Mouse (Mus musculus): Measurements from ENCODE around the gene Ctbp2. TPM values are rescaled to one million over a fixed set of nuclear protein-coding genes. Genes with fewer than 3 reads are reported as not detected.
"Not testable (repeated sequence)": the region's sequence is repeated elsewhere in the genome, so short reads cannot be mapped to it uniquely, and the experiment has no call there.

Ctbp2 gene
- polyA plus RNA-seq, 1 experiment from 2014 or later: 72.6 TPM

GRCm38 (mm10) chr7:133112351-133112831 is 11.8 kb downstream of the Ctbp2 start:
- 0 out of 2 replicates have a peak, but pooled peaks have one; percentile 34 for ATAC-seq (ENCODE audit: low FRiP score)
- Histone ChIP-seq H3K4me1 (replicated peaks; ENCODE audit: control insufficient read depth, insufficient read depth, low read length) (peaks cover 45% of the 10 kb centered on the region), H3K4me2 (replicated peaks) (no peak overlapping the region), H3K9me3 (ENCODE audit: control insufficient read depth, low read length) (no peaks in the 10 kb centered on the region), H3K27ac (no peak overlapping the region), H3K9ac (peak overlapping the region; percentile 10; the same call in 1 of the 2 replicates), H3K36me3 (replicated peaks; ENCODE audit: control insufficient read depth, insufficient read depth) (no peaks in the 10 kb centered on the region), H3K27me3 (ENCODE audit: control insufficient read depth, insufficient read depth, low read length) (no peaks in the 10 kb centered on the region), H3K4me3 (replicated peaks; ENCODE audit: low read length) (no peak overlapping the region)
- 10% methylated on average over 6 of the region's 6 CpGs for WGBS
- no peak for DNase-seq (ENCODE audit: low spot score)

- H3K27me3 ChIP-seq (ENCODE audit: control insufficient read depth, insufficient read depth, low read length): no peaks in the 10 kb centered on the region
- H3K9ac ChIP-seq: no peak overlapping the region
- H3K9me3 ChIP-seq (ENCODE audit: control insufficient read depth, low read length): no peaks in the 10 kb centered on the region
- no peak for DNase-seq (ENCODE audit: low spot score)
- ATAC-seq (ENCODE audit: low FRiP score): no peak
- H3K27ac ChIP-seq: no peak overlapping the region
- WGBS: 97% methylated on average over 4 of the region's 4 CpGs
- no peak overlapping the region for H3K4me2 ChIP-seq (replicated peaks)
- no peak overlapping the region for H3K4me3 ChIP-seq (replicated peaks; ENCODE audit: low read length)
- H3K36me3 ChIP-seq (replicated peaks; ENCODE audit: control insufficient read depth, insufficient read depth): no peaks in the 10 kb centered on the region
- peaks cover 19% of the 10 kb centered on the region for H3K4me1 ChIP-seq (replicated peaks; ENCODE audit: control insufficient read depth, insufficient read depth, low read length)
These were observed 14.7 kb downstream of the Ctbp2 start for GRCm38 (mm10) chr7:133109442-133109841.

DNA sequence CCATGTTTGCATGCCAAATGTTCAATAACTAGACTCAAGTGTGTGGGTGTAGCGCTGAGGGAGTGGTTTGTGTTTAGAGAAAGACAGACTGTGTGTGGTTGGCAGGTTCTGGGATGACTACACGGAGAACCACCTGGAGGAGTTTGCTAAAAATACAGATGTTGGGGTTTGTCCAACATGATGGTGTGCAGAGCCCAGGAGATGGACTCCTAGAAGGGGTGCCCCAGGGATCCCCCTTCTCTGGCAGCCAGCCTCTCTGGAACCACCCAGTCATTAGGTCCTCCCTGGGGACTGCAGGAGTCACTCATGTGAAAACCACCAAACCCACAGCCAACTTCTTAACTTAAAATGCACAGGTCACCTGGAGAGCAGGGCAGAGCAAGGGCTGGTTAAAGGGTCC is 15.5 kb downstream of the Ctbp2 start:
- Histone ChIP-seq H3K27ac (no peak overlapping the region), H3K36me3 (replicated peaks; ENCODE audit: control insufficient read depth, insufficient read depth) (no peaks in the 10 kb centered on the region), H3K4me1 (replicated peaks; ENCODE audit: control insufficient read depth, insufficient read depth, low read length) (peaks cover 19% of the 10 kb centered on the region), H3K4me2 (replicated peaks) (no peak overlapping the region), H3K27me3 (ENCODE audit: control insufficient read depth, insufficient read depth, low read length) (no peaks in the 10 kb centered on the region), H3K9me3 (ENCODE audit: control insufficient read depth, low read length) (no peaks in the 10 kb centered on the region), H3K4me3 (replicated peaks; ENCODE audit: low read length) (no peak overlapping the region), H3K9ac (no peak overlapping the region)
- DNase-seq (ENCODE audit: low spot score) (no peak), ATAC-seq (ENCODE audit: low FRiP score) (no peak)
- WGBS: 98% methylated on average over 2 of the region's 2 CpGs

GRCm38 (mm10) chr7:133102578-133102977 is 21.6 kb downstream of the Ctbp2 start:
- H3K4me1 ChIP-seq (replicated peaks; ENCODE audit: control insufficient read depth, insufficient read depth, low read length): peaks cover 28% of the 10 kb centered on the region
- no peak overlapping the region for H3K4me2 ChIP-seq (replicated peaks)
- no peak overlapping the region for H3K9ac ChIP-seq
- ATAC-seq (ENCODE audit: low FRiP score) (no peak), DNase-seq (ENCODE audit: low spot score) (no peak)
- H3K4me3 ChIP-seq (replicated peaks; ENCODE audit: low read length): no peak overlapping the region
- WGBS: 47% methylated on average over 3 of the region's 3 CpGs
- no peaks in the 10 kb centered on the region for H3K27me3 ChIP-seq (ENCODE audit: control insufficient read depth, insufficient read depth, low read length)
- H3K27ac ChIP-seq: no peak overlapping the region
- H3K9me3 ChIP-seq (ENCODE audit: control insufficient read depth, low read length): no peaks in the 10 kb centered on the region
- no peaks in the 10 kb centered on the region for H3K36me3 ChIP-seq (replicated peaks; ENCODE audit: control insufficient read depth, insufficient read depth)

- ATAC-seq (ENCODE audit: low FRiP score): no peak
- peaks cover 31% of the 10 kb centered on the region for H3K4me1 ChIP-seq (replicated peaks; ENCODE audit: control insufficient read depth, insufficient read depth, low read length)
- no peaks in the 10 kb centered on the region for H3K27me3 ChIP-seq (ENCODE audit: control insufficient read depth, insufficient read depth, low read length)
- no peak overlapping the region for H3K27ac ChIP-seq
- no peaks in the 10 kb centered on the region for H3K9me3 ChIP-seq (ENCODE audit: control insufficient read depth, low read length)
- no peak for DNase-seq (ENCODE audit: low spot score)
- H3K9ac ChIP-seq: no peak overlapping the region
- H3K4me2 ChIP-seq (replicated peaks): no peak overlapping the region
- H3K4me3 ChIP-seq (replicated peaks; ENCODE audit: low read length): no peak overlapping the region
- H3K36me3 ChIP-seq (replicated peaks; ENCODE audit: control insufficient read depth, insufficient read depth): no peaks in the 10 kb centered on the region
- WGBS: 76% methylated on average over 6 of the region's 6 CpGs
These were observed 23.1 kb downstream of the Ctbp2 start for GRCm38 (mm10) chr7:133101070-133101469.

DNA sequence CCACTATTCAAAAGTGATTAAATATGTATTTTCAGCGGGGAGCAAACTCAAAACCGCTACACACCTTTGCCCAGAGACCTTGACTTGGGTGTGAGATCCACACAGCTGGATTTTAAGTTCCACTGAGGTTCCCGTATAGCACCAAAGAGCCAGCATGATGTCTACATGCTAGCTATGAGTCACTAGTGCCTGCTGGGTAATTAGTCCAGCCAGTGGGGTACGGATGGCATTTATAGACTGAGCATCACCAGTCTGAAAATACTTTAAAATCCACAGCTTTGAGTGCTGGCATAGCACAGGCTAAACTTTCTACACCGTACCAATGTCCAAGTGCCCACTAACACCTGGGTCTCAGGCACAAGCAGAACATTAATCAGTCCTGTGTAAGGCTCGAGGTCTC is 24.0 kb downstream of the Ctbp2 start:
- 58% methylated on average over 6 of the region's 6 CpGs for WGBS
- Histone ChIP-seq H3K4me1 (replicated peaks; ENCODE audit: control insufficient read depth, insufficient read depth, low read length) (peaks cover 29% of the 10 kb centered on the region), H3K27me3 (ENCODE audit: control insufficient read depth, insufficient read depth, low read length) (no peaks in the 10 kb centered on the region), H3K36me3 (replicated peaks; ENCODE audit: control insufficient read depth, insufficient read depth) (no peaks in the 10 kb centered on the region), H3K9me3 (ENCODE audit: control insufficient read depth, low read length) (no peaks in the 10 kb centered on the region), H3K4me2 (replicated peaks) (no peak overlapping the region), H3K9ac (no peak overlapping the region), H3K4me3 (replicated peaks; ENCODE audit: low read length) (no peak overlapping the region), H3K27ac (no peak overlapping the region)
- DNase-seq (ENCODE audit: low spot score): no peak
- ATAC-seq (ENCODE audit: low FRiP score): no peak

DNA sequence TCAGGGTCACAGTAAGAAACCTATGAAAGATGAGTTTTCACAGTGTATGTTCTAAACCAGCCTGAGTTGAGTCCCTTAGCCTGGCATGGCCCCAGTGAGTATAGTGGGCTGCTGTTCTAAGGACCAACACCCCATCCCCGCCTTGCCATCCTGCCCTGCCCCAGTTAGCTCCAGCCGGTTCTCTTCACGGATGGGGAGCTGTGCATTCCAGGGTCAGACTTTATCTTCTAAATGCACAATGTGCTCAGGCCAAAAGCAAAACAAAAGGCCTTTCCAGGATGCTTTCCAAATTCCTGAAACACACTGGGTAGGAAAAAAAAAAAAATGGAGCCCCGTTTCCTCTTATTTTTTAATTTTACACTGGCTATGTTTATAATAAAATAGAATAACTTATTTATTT is 24.9 kb downstream of the Ctbp2 start:
- WGBS: 45% methylated on average over 4 of the region's 4 CpGs
- no peak overlapping the region for H3K4me3 ChIP-seq (replicated peaks; ENCODE audit: low read length)
- no peaks in the 10 kb centered on the region for H3K27me3 ChIP-seq (ENCODE audit: control insufficient read depth, insufficient read depth, low read length)
- no peak overlapping the region for H3K9ac ChIP-seq
- no peak for ATAC-seq (ENCODE audit: low FRiP score)
- 0 out of 2 replicates have a peak overlapping the region, but pooled peaks have one; percentile 38 for H3K27ac ChIP-seq
- peaks cover 29% of the 10 kb centered on the region for H3K4me1 ChIP-seq (replicated peaks; ENCODE audit: control insufficient read depth, insufficient read depth, low read length)
- no peaks in the 10 kb centered on the region for H3K9me3 ChIP-seq (ENCODE audit: control insufficient read depth, low read length)
- no peaks in the 10 kb centered on the region for H3K36me3 ChIP-seq (replicated peaks; ENCODE audit: control insufficient read depth, insufficient read depth)
- DNase-seq (ENCODE audit: low spot score): no peak
- no peak overlapping the region; the same call in 1 of the 2 replicates for H3K4me2 ChIP-seq (replicated peaks)

DNA sequence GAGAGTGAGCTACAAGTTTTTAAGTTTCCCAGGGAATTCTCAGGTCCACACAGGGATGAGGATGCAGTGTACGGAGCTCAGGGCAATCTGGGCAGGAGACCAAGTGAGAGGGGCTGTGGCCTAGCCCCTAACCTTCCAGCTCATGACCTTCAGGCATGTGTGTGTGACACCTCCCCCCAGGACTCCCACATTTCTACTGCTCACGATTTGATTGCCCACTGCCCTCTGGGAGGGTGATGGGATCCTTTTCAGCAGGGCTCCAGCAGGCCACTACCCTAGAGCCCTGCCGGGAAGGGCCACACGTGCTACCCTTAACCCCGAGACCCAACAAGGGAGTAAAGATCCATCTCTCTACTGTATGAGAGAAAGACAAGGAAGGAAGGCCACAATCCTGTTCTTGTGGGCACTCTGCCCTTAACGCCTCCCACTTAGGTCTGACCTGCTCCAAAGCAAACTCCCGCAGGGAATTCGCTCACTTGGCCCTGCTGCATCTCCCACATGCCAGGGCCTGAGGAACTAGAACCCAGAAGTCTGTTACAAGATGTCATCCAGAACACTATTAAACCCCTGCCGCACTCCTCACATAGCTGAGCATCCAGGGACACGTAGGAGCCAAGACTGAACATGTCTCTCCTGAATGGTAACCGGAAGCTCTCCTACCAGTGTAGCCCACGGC is 25.9 kb downstream of the Ctbp2 start:
- Histone ChIP-seq H3K4me1 (replicated peaks; ENCODE audit: control insufficient read depth, insufficient read depth, low read length) (peaks cover 29% of the 10 kb centered on the region), H3K36me3 (replicated peaks; ENCODE audit: control insufficient read depth, insufficient read depth) (no peaks in the 10 kb centered on the region), H3K27ac (no peak overlapping the region), H3K4me2 (replicated peaks) (no peak overlapping the region), H3K27me3 (ENCODE audit: control insufficient read depth, insufficient read depth, low read length) (no peaks in the 10 kb centered on the region), H3K4me3 (replicated peaks; ENCODE audit: low read length) (no peak overlapping the region), H3K9me3 (ENCODE audit: control insufficient read depth, low read length) (no peaks in the 10 kb centered on the region), H3K9ac (no peak overlapping the region)
- no peak for DNase-seq (ENCODE audit: low spot score)
- ATAC-seq (ENCODE audit: low FRiP score): no peak
- 84% methylated on average over 12 of the region's 12 CpGs for WGBS

DNA sequence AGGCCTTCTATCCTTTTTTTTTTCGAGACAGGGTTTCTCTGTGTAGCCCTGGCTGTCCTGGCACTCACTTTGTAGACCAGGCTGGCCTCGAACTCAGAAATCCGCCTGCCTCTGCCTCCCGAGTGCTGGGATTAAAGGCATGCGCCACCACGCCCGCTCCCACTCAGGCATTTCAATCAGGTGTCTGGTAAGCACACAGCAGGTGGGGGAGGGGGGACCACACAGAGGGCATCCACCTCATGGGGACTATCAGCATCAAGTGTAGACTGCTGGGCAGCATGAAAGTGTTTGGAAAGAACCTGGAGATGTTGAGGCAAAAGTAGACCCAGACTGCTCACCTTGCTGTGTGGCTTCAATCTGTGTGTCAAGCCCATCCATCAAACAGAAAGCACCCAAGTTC is 28.5 kb downstream of the Ctbp2 start:
- not testable (repeated sequence) for H3K4me2 ChIP-seq (replicated peaks); ATAC-seq (ENCODE audit: low FRiP score); H3K9ac ChIP-seq; H3K4me3 ChIP-seq (replicated peaks; ENCODE audit: low read length); H3K27me3 ChIP-seq (ENCODE audit: control insufficient read depth, insufficient read depth, low read length); H3K27ac ChIP-seq; H3K36me3 ChIP-seq (replicated peaks; ENCODE audit: control insufficient read depth, insufficient read depth); H3K9me3 ChIP-seq (ENCODE audit: control insufficient read depth, low read length); DNase-seq (ENCODE audit: low spot score)
- H3K4me1 ChIP-seq (replicated peaks; ENCODE audit: control insufficient read depth, insufficient read depth, low read length): peaks cover 30% of the 10 kb centered on the region
- WGBS: 89% methylated on average over 7 of the region's 7 CpGs
